Mouse (Mus musculus): ENCODE measurements around the gene Kdelr3.

The Kdelr3 gene

GRCm38 (mm10) chr15:79510425-79510824, 5.8 kb upstream of the Kdelr3 start:
- CTCF ChIA-PET, result no interaction called here

GRCm38 (mm10) chr15:79511553-79512320, 4.5 kb upstream of the Kdelr3 start:
- CTCF ChIA-PET, result no interaction called here

- CTCF ChIA-PET, result no interaction called here
These were observed 2.3 kb upstream of the Kdelr3 start for GRCm38 (mm10) chr15:79513940-79514339.

- CTCF ChIA-PET, result no interaction called here
These were observed 1.5 kb downstream of the Kdelr3 start for GRCm38 (mm10) chr15:79517710-79518109.

- CTCF ChIA-PET, result no interaction called here
These were observed 2.4 kb downstream of the Kdelr3 start for GRCm38 (mm10) chr15:79518571-79518970.

- CTCF ChIA-PET, result no interaction called here
These were observed 3.4 kb downstream of the Kdelr3 start for GRCm38 (mm10) chr15:79519400-79520220.

GRCm38 (mm10) chr15:79525564-79525963, 9.4 kb downstream of the Kdelr3 start:
- CTCF ChIA-PET, result no interaction called here

GRCm38 (mm10) chr15:79525979-79526768, 10.0 kb downstream of the Kdelr3 start:
- CTCF ChIA-PET, result no interaction called here

GRCm38 (mm10) chr15:79527192-79527591, 11.0 kb downstream of the Kdelr3 start:
- CTCF ChIA-PET, result no interaction called here

GRCm38 (mm10) chr15:79527991-79528639, 11.9 kb downstream of the Kdelr3 start:
- CTCF ChIA-PET, result interaction anchor here (0.5 kb wide), 1 partner anchor 760 kb away, joined by 3 read pairs; no protein-coding TSS in a partner anchor

- CTCF ChIA-PET, result no interaction called here
These were observed 13.7 kb downstream of the Kdelr3 start for GRCm38 (mm10) chr15:79529935-79530334.

GRCm38 (mm10) chr15:79533796-79534195, 17.6 kb downstream of the Kdelr3 start:
- CTCF ChIA-PET, result interaction anchor here (0.6 kb wide), 1 partner anchor 9 kb away, joined by 3 read pairs; no protein-coding TSS in a partner anchor

GRCm38 (mm10) chr15:79543968-79544367, 27.8 kb downstream of the Kdelr3 start:
- CTCF ChIA-PET, result interaction anchor here (0.7 kb wide), 1 partner anchor 71 kb away, joined by 6 read pairs; no protein-coding TSS in a partner anchor

GRCm38 (mm10) chr15:79545496-79545895, 29.3 kb downstream of the Kdelr3 start:
- CTCF ChIA-PET, result interaction anchor here (0.5 kb wide), 1 partner anchor 47 kb away, joined by 3 read pairs; no protein-coding TSS in a partner anchor

GRCm38 (mm10) chr15:79545921-79546399, 29.7 kb downstream of the Kdelr3 start:
- CTCF ChIA-PET, result interaction anchor here (0.5 kb wide), 1 partner anchor 47 kb away, joined by 3 read pairs; no protein-coding TSS in a partner anchor

- CTCF ChIA-PET, result no interaction called here
These were observed 30.4 kb downstream of the Kdelr3 start, which contains the start of gene Ddx17 for GRCm38 (mm10) chr15:79546410-79547288. TSS of gene Ddx17 (minus strand) at chr15:79546741.

GRCm38 (mm10) chr15:79547289-79547820, 31.1 kb downstream of the Kdelr3 start:
- CTCF ChIA-PET, result interaction anchor here (0.6 kb wide), 1 partner anchor 144 kb away, joined by 3 read pairs; no protein-coding TSS in a partner anchor

- CTCF ChIA-PET, result no interaction called here
These were observed 32.0 kb downstream of the Kdelr3 start for GRCm38 (mm10) chr15:79548226-79548625.

GRCm38 (mm10) chr15:79552566-79552965, 36.4 kb downstream of the Kdelr3 start:
- CTCF ChIA-PET, result interaction anchor here (0.6 kb wide), 2 partner anchors 399 to 606 kb away, joined by 3 read pairs; no protein-coding TSS in a partner anchor

- CTCF ChIA-PET, result no interaction called here
These were observed 43.4 kb downstream of the Kdelr3 start for GRCm38 (mm10) chr15:79559649-79560048.

Data from spleen, embryonic (tissue).